Comparison of ENCODE assay signal across 23 mouse cellular contexts in the genomic region with DNA sequence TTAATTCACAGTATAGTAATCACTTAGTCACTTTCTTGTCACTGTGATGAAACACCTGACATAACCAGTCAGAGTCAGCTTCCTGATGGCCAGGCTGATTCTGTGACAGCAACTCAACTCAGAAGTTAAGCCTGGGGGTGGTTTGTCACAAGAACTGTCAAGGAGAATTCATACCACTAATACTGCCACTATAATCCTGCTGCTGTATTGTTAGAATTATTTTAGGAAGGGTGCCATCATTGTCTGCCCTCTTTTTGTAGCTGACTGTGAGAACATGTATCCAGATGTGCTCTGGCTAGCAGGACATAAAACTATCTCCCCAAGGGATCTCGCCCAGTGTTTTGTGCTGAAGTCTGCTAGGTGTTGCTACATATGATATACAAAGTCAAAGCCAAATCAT.
A peak's percentile ranks its signal among the peaks of the same experiment; 100 is the strongest.
DNase-seq lines count a peak whose midpoint lies in the region; ATAC-seq lines count a peak whose summit lies in the region.
"Had no signal": no experiment of that assay in that cellular context is flagged by ENCODE, and none has a peak within 500 bp of the region (broad histone marks: within the 10 kb centered on the region; RNA-seq: fewer than 3 reads in every experiment).

No protein-coding gene starts in this region.

- H3K9ac ChIP-seq in limb, embryonic 11.5 days (ENCODE audit: low read length): no peak overlapping the region

- H3K9me3 ChIP-seq in limb, embryonic 11.5 days (ENCODE audit: control insufficient read depth, low read length): no peaks in the 10 kb centered on the region
- no peaks in the 10 kb centered on the region for H3K9me3 ChIP-seq in limb, embryonic 10.5 days (replicated peaks)

- H3K4me1 ChIP-seq in limb, embryonic 11.5 days (ENCODE audit: control insufficient read depth, insufficient read depth, low read length): peaks cover 9% of the 10 kb centered on the region
- peaks cover 19% of the 10 kb centered on the region for H3K4me1 ChIP-seq in limb, embryonic 10.5 days

- no peak for ATAC-seq in limb, embryonic 11.5 days (ENCODE audit: insufficient number of reproducible peaks, low FRiP score, low TSS enrichment, low read depth)
- ATAC-seq: activated CD4-positive, CD25-positive, alpha-beta regulatory T cell, adult 4 months; CD4-positive, CD25-positive, alpha-beta regulatory T cell, adult 4 months; Patski had no signal

- no peaks in the 10 kb centered on the region for H3K27me3 ChIP-seq in limb, embryonic 11.5 days (ENCODE audit: control insufficient read depth, insufficient read depth, low read length)
- H3K27me3 ChIP-seq in limb, embryonic 10.5 days (ENCODE audit: low read depth, poor library complexity, severe bottlenecking): no peaks in the 10 kb centered on the region
- H3K27me3 ChIP-seq: CH12.LX, Patski had no signal

- H3K27ac ChIP-seq in limb, embryonic 11.5 days (replicated peaks; ENCODE audit: low read depth, low read length): no peak overlapping the region
- no peak overlapping the region for H3K27ac ChIP-seq in limb, embryonic 10.5 days

- DNase-seq in limb, embryonic 11.5 days (ENCODE audit: low spot score): peak; percentile 0
- no peak for DNase-seq in limb, embryonic 10.5 days (ENCODE audit: low spot score)
- peak; percentile 11 for DNase-seq in adipocyte (ENCODE audit: low spot score)
- peak; percentile 82 for DNase-seq in fat pad, adult 2 months (ENCODE audit: extremely low read depth, low read depth, low spot score)
- DNase-seq in gonadal fat pad, adult 2 months (ENCODE audit: low read depth): peak; percentile 84
- no peak for DNase-seq in kidney, postnatal 4 days
- DNase-seq in spleen, adult 12 weeks (ENCODE audit: low spot score): no peak
- DNase-seq in frontal cortex, postnatal 10 days (ENCODE audit: low spot score in 2 of 2): no peak
- DNase-seq: adrenal gland, adult 2 months; adrenal gland, adult 8-10 months; adrenal gland, postnatal 10 days; adrenal gland, postnatal 14 days; adrenal gland, postnatal 25 days; adrenal gland, postnatal 36 days; B cell, adult 2 months; cerebellum, adult 11 months; cerebellum, adult 11-12 months; cerebellum, adult 18-20 months had no signal

- H3K4me2 ChIP-seq in limb, embryonic 11.5 days (ENCODE audit: low read depth, severe bottlenecking): no peak overlapping the region

- 90% methylated on average over 1 of the region's 1 CpGs for WGBS in limb, embryonic 11.5 days
- 94% methylated on average over 1 of the region's 1 CpGs for WGBS in limb, embryonic 10.5 days

- no peak overlapping the region for H3K4me3 ChIP-seq in limb, embryonic 11.5 days (ENCODE audit: low read depth, low read length)
- H3K4me3 ChIP-seq in limb, embryonic 10.5 days: no peak overlapping the region

- no peaks in the 10 kb centered on the region for H3K36me3 ChIP-seq in limb, embryonic 11.5 days (ENCODE audit: control insufficient read depth, insufficient read depth, low read length)
- H3K36me3 ChIP-seq in limb, embryonic 10.5 days: no peaks in the 10 kb centered on the region
- H3K36me3 ChIP-seq: G1E had no signal

Comparison
In these comparisons a context has a peak if more than half of its experiments do, and no peak if none do; other contexts are left out.
1. DNase-seq: peak in limb, embryonic 11.5 days (single experiment), adipocyte (single experiment), fat pad, adult 2 months (single experiment) and gonadal fat pad, adult 2 months (single experiment); none in limb, embryonic 10.5 days (single experiment), kidney, postnatal 4 days (0 of 2), spleen, adult 12 weeks (single experiment) and frontal cortex, postnatal 10 days (0 of 2).